ENCODE assay signal across 26 mouse cellular contexts in the genomic region with DNA sequence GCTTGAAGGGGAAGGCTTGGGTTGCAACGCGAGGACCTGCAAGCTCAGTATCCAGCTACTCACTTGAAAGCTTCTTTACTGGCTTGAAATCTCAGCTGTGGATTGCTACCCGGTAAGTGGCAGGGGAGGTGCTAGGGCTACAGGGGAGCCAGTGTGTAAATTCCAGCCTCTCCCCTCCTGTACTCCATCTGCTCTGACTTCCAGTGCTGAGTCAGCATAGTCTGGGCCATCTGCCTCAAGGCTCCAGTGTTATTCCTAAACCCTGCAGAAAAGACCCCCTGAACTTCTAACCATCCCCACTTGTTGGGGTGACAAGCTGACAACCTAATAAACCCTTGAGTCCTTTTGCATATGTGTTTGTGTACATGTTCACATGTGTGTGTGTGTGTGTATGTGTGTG.
"Had no signal": no experiment of that assay in that cellular context is flagged by ENCODE, and none has a peak within 500 bp of the region (broad histone marks: within the 10 kb centered on the region; RNA-seq: fewer than 3 reads in every experiment).

No protein-coding gene starts in this region.

- H3K36me3 ChIP-seq: heart, embryonic 13.5 days; heart, embryonic 15.5 days; hindbrain, embryonic 13.5 days; hindbrain, embryonic 15.5 days; limb, embryonic 10.5 days; limb, embryonic 12.5 days; liver, embryonic 13.5 days; liver, embryonic 15.5 days had no signal

- H3K4me1 ChIP-seq: heart, embryonic 13.5 days; heart, embryonic 15.5 days; limb, embryonic 12.5 days; liver, embryonic 13.5 days; liver, embryonic 15.5 days had no signal

- H3K27me3 ChIP-seq: heart, embryonic 15.5 days; hindbrain, embryonic 15.5 days; liver, embryonic 13.5 days; liver, embryonic 15.5 days had no signal

- ATAC-seq: hindbrain, postnatal 0 days; intestine, postnatal 0 days had no signal

- H3K4me3 ChIP-seq: gastrocnemius, adult 2 months; heart, embryonic 13.5 days; heart, embryonic 15.5 days; hindbrain, embryonic 13.5 days; hindbrain, embryonic 15.5 days; layer of hippocampus, adult 2 months; left cerebral cortex, adult 2 months; limb, embryonic 10.5 days; limb, embryonic 12.5 days; liver, embryonic 13.5 days; liver, embryonic 15.5 days had no signal

- H3K4me2 ChIP-seq: heart, embryonic 11.5 days; heart, embryonic 13.5 days; heart, embryonic 15.5 days; hindbrain, embryonic 13.5 days; hindbrain, embryonic 15.5 days; limb, embryonic 12.5 days; liver, embryonic 11.5 days; liver, embryonic 13.5 days; liver, embryonic 15.5 days had no signal

- H3K9me3 ChIP-seq: heart, embryonic 15.5 days; hindbrain, embryonic 13.5 days; hindbrain, embryonic 15.5 days; limb, embryonic 10.5 days; liver, embryonic 15.5 days had no signal

- DNase-seq: gastrocnemius, adult 2 months; gastrocnemius, postnatal 10 days; gastrocnemius, postnatal 25 days; heart, adult 18-20 months; heart, postnatal 14 days; heart, postnatal 36 days; kidney, adult 18-20 months; kidney, adult 8-10 months; kidney, postnatal 10 days; kidney, postnatal 25 days; kidney, postnatal 4 days; liver; liver, embryonic 13.5 days had no signal

- H3K9ac ChIP-seq: heart, embryonic 13.5 days; heart, embryonic 15.5 days; hindbrain, embryonic 13.5 days; hindbrain, embryonic 15.5 days; limb, embryonic 12.5 days; liver, embryonic 13.5 days; liver, embryonic 15.5 days had no signal

- H3K27ac ChIP-seq: gastrocnemius, adult 2 months; heart, embryonic 13.5 days; heart, embryonic 15.5 days; hindbrain, embryonic 13.5 days; hindbrain, embryonic 15.5 days; hindbrain, postnatal 0 days; layer of hippocampus, adult 2 months; left cerebral cortex, adult 2 months; limb, embryonic 10.5 days; limb, embryonic 12.5 days; liver, embryonic 13.5 days; liver, embryonic 15.5 days had no signal
